Comparison of ENCODE assay signal across 12 mouse cellular contexts in genomic region chr2:77263477-77264435, GRCm38 (mm10). TPM values are rescaled to one million over a fixed set of nuclear protein-coding genes. Genes with fewer than 3 reads are reported as not detected.
DNase-seq lines count a peak whose midpoint lies in the region; ATAC-seq lines count a peak whose summit lies in the region.
"Had no signal": no experiment of that assay in that cellular context is flagged by ENCODE, and none has a peak within 500 bp of the region (broad histone marks: within the 10 kb centered on the region; RNA-seq: fewer than 3 reads in every experiment).

No protein-coding gene starts in this region.

- peak; percentile 41 for DNase-seq in retina, embryonic 14.5 days (ENCODE audit: low spot score)
- no peak for DNase-seq in retina, postnatal 1 day
- peak; percentile 82 to 84 for DNase-seq in cerebellum, postnatal 25 days
- DNase-seq in spleen, postnatal 36 days (ENCODE audit: low spot score in 2 of 2): no peak
- no peak for DNase-seq in adrenal gland, adult 18-20 months (ENCODE audit: low spot score in 2 of 2)
- DNase-seq: spleen, adult 18-20 months had no signal

- H3K4me3 ChIP-seq in hindbrain, embryonic 16.5 days (ENCODE audit: low read length): no peak overlapping the region
- H3K4me3 ChIP-seq in hindbrain, embryonic 12.5 days: no peak overlapping the region
- no peak overlapping the region for H3K4me3 ChIP-seq in stomach, embryonic 16.5 days (replicated peaks; ENCODE audit: low read length)
- H3K4me3 ChIP-seq: heart, embryonic 15.5 days; neural tube, embryonic 15.5 days had no signal

- peaks cover 10% of the 10 kb centered on the region for H3K4me1 ChIP-seq in hindbrain, embryonic 16.5 days (ENCODE audit: control insufficient read depth, insufficient read depth, low read depth, low read length)
- peaks cover 24% of the 10 kb centered on the region for H3K4me1 ChIP-seq in hindbrain, embryonic 12.5 days
- H3K4me1 ChIP-seq in stomach, embryonic 16.5 days (ENCODE audit: control insufficient read depth, insufficient read depth, low read length): peaks cover 47% of the 10 kb centered on the region

- H3K9me3 ChIP-seq in hindbrain, embryonic 16.5 days (ENCODE audit: control insufficient read depth, low read length): no peaks in the 10 kb centered on the region
- H3K9me3 ChIP-seq in hindbrain, embryonic 12.5 days (replicated peaks): no peaks in the 10 kb centered on the region
- H3K9me3 ChIP-seq in stomach, embryonic 16.5 days (replicated peaks; ENCODE audit: control insufficient read depth, low read length): no peaks in the 10 kb centered on the region
- H3K9me3 ChIP-seq: heart, embryonic 15.5 days; neural tube, embryonic 15.5 days had no signal

- H3K27me3 ChIP-seq in hindbrain, embryonic 16.5 days (replicated peaks; ENCODE audit: control insufficient read depth, insufficient read depth, low read length): no peaks in the 10 kb centered on the region
- H3K27me3 ChIP-seq in hindbrain, embryonic 12.5 days: no peaks in the 10 kb centered on the region
- no peaks in the 10 kb centered on the region for H3K27me3 ChIP-seq in stomach, embryonic 16.5 days (ENCODE audit: control insufficient read depth, insufficient read depth, low read length)
- H3K27me3 ChIP-seq: heart, embryonic 15.5 days; neural tube, embryonic 15.5 days had no signal

- H3K4me2 ChIP-seq in hindbrain, embryonic 16.5 days (ENCODE audit: low read length): no peak overlapping the region
- H3K4me2 ChIP-seq in hindbrain, embryonic 12.5 days (replicated peaks): no peak overlapping the region
- no peak overlapping the region for H3K4me2 ChIP-seq in stomach, embryonic 16.5 days (ENCODE audit: low read depth, low read length)
- H3K4me2 ChIP-seq: heart, embryonic 15.5 days; neural tube, embryonic 15.5 days had no signal

- H3K36me3 ChIP-seq in hindbrain, embryonic 16.5 days (ENCODE audit: control insufficient read depth, insufficient read depth, low read length): no peaks in the 10 kb centered on the region
- no peaks in the 10 kb centered on the region for H3K36me3 ChIP-seq in hindbrain, embryonic 12.5 days
- no peaks in the 10 kb centered on the region for H3K36me3 ChIP-seq in stomach, embryonic 16.5 days (ENCODE audit: control insufficient read depth, insufficient read depth, low read length)
- H3K36me3 ChIP-seq: heart, embryonic 15.5 days; neural tube, embryonic 15.5 days had no signal

- H3K27ac ChIP-seq in hindbrain, embryonic 16.5 days (ENCODE audit: low read depth, low read length): no peak overlapping the region; the same call in 1 of the 2 replicates
- no peak overlapping the region for H3K27ac ChIP-seq in hindbrain, embryonic 12.5 days
- peak overlapping the region; percentile 9; the same call in 1 of the 2 replicates for H3K27ac ChIP-seq in stomach, embryonic 16.5 days (ENCODE audit: low read length)
- H3K27ac ChIP-seq: heart, embryonic 15.5 days; macrophage; neural tube, embryonic 15.5 days had no signal

- ATAC-seq in hindbrain, embryonic 16.5 days: peak; percentile 56; the same call in 1 of the 2 replicates
- ATAC-seq in hindbrain, embryonic 12.5 days (ENCODE audit: low FRiP score): no peak
- ATAC-seq in stomach, embryonic 16.5 days (ENCODE audit: insufficient read depth, low FRiP score): no peak

- 51% methylated on average over 11 of the region's 11 CpGs for WGBS in hindbrain, embryonic 16.5 days
- 56% methylated on average over 11 of the region's 11 CpGs for WGBS in hindbrain, embryonic 12.5 days
- WGBS in stomach, embryonic 16.5 days: 49% methylated on average over 11 of the region's 11 CpGs

- no peak overlapping the region for H3K9ac ChIP-seq in hindbrain, embryonic 16.5 days (ENCODE audit: low read depth, low read length)
- no peak overlapping the region for H3K9ac ChIP-seq in hindbrain, embryonic 12.5 days
- no peak overlapping the region for H3K9ac ChIP-seq in stomach, embryonic 16.5 days (ENCODE audit: low read length)
- H3K9ac ChIP-seq: heart, embryonic 15.5 days; neural tube, embryonic 15.5 days had no signal

RNA-seq across cellular contexts. Expression of gene Sestd1, which starts 16.6 kb away (rescaled TPM):
- polyA plus RNA-seq in hindbrain, embryonic 16.5 days (2015; fragmentation: Nextera tagmentation; extraction: Ambion mirVana): 21.5 and 22.0 TPM in 2 replicates
- polyA plus RNA-seq in hindbrain, embryonic 12.5 days (2016; fragmentation: Nextera tagmentation; extraction: Ambion mirVana): 33.8 and 34.4 TPM in 2 replicates
- 13.0 and 14.1 TPM in 2 replicates for polyA plus RNA-seq in stomach, embryonic 16.5 days (2015; fragmentation: Nextera tagmentation; extraction: Ambion mirVana)
- 10 to 100 TPM; 12.6 to 18.9 TPM for total RNA-seq in adrenal gland, adult 18-20 months (2021)

Comparison
In these comparisons a context has a peak if more than half of its experiments do, and no peak if none do; other contexts are left out.
1. DNase-seq: peak in retina, embryonic 14.5 days (single experiment) and cerebellum, postnatal 25 days (2 of 2); none in retina, postnatal 1 day (single experiment), spleen, postnatal 36 days (0 of 2) and adrenal gland, adult 18-20 months (0 of 2).